Mouse (Mus musculus): ENCODE data around the gene Sf3b6.
A peak's percentile ranks its signal among the peaks of the same experiment; 100 is the strongest.

The Sf3b6 gene

GRCm38 (mm10) chr12:4841392-4841887 lies 24.1 kb downstream of the Sf3b6 start, which contains the start of gene Fkbp1b:
Gene Fkbp1b (minus strand): TSS chr12:4841591.
- DNase-seq = peak; percentile 50

GRCm38 (mm10) chr12:4842456-4842855 lies 25.1 kb downstream of the Sf3b6 start:
- DNase-seq = no peak

- peak; percentile 85 for DNase-seq
These were observed 25.7 kb downstream of the Sf3b6 start, which contains the start of gene Wdcp for GRCm38 (mm10) chr12:4842890-4843597. Gene Wdcp (plus strand): TSS chr12:4843303.

- peak; percentile 44 for DNase-seq
These were observed 26.4 kb downstream of the Sf3b6 start for GRCm38 (mm10) chr12:4843741-4844140.

GRCm38 (mm10) chr12:4856160-4856559 lies 38.8 kb downstream of the Sf3b6 start:
- DNase-seq = peak; percentile 43

- DNase-seq = no peak
These were observed 39.5 kb downstream of the Sf3b6 start for GRCm38 (mm10) chr12:4856834-4857233.

- DNase-seq = no peak
These were observed 42.0 kb downstream of the Sf3b6 start for GRCm38 (mm10) chr12:4859241-4859914.

GRCm38 (mm10) chr12:4862672-4863071 lies 45.3 kb downstream of the Sf3b6 start:
- DNase-seq = no peak

- DNase-seq = no peak
These were observed 46.5 kb downstream of the Sf3b6 start for GRCm38 (mm10) chr12:4863654-4864337.

GRCm38 (mm10) chr12:4864338-4864690 lies 47.0 kb downstream of the Sf3b6 start:
- DNase-seq = no peak

- DNase-seq = no peak
These were observed 51.6 kb downstream of the Sf3b6 start for GRCm38 (mm10) chr12:4868924-4869323.

- no peak for DNase-seq
These were observed 53.9 kb downstream of the Sf3b6 start for GRCm38 (mm10) chr12:4871260-4871659.

- DNase-seq = no peak
These were observed 54.9 kb downstream of the Sf3b6 start for GRCm38 (mm10) chr12:4872273-4872672.

GRCm38 (mm10) chr12:4872983-4873477 lies 55.7 kb downstream of the Sf3b6 start:
- no peak for DNase-seq

GRCm38 (mm10) chr12:4873531-4873930 lies 56.2 kb downstream of the Sf3b6 start:
- DNase-seq = no peak

- DNase-seq = peak; percentile 74
These were observed 57.0 kb downstream of the Sf3b6 start, which contains the start of gene Mfsd2b for GRCm38 (mm10) chr12:4874161-4874927. Gene Mfsd2b (minus strand): TSS chr12:4874359.

GRCm38 (mm10) chr12:4875623-4876022 lies 58.3 kb downstream of the Sf3b6 start:
- DNase-seq = no peak
